Mouse (Mus musculus): ENCODE data around the gene CT030661.1. TPM values are rescaled to one million over a fixed set of nuclear protein-coding genes. Genes with fewer than 3 reads are reported as not detected.
"Not testable (repeated sequence)": the region's sequence is repeated elsewhere in the genome, so short reads cannot be mapped to it uniquely, and the experiment has no call there.

The CT030661.1 gene
- 11.3 and 13.6 TPM in 2 replicates for polyA plus RNA-seq (2016; fragmentation: Nextera tagmentation; extraction: Ambion mirVana)

DNA sequence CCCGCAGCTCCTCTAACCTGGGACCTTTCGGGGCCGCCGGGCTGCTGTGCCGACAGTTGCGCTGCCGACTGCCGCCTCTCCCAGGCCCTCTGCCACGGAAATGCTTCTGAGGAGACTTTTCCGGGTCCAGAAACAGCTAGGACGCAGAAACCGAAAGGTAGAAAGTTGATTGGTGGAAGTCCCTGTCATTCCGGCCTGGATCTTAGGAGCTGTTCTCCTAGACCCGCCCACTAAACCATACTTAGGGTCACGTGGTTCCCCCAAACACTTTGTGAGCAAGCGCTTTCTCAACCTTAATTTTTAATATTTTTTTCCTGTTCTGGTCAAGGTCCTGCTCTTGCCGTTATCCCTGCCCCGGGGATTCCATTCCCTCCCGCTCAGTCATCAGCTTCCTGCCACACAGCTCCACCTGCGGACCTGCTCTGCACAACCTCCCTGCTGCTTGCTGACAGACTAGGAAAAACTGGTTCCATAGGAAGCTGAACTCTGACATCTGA lies at the start of gene CT030661.1:
TSS of gene CT030661.1 (minus strand) at position 108 of the 497 bp plus-strand sequence.
- Histone ChIP-seq H3K4me3 (peak within 1 kb of the TSS; percentile 62), H3K27ac (replicated peaks) (peak within 1 kb of the TSS; percentile 75), H3K9ac (replicated peaks) (peak within 1 kb of the TSS; percentile 64), H3K4me2 (replicated peaks) (peak within 1 kb of the TSS; percentile 52)
- H3K36me3 ChIP-seq, H3K9me3 ChIP-seq, H3K4me1 ChIP-seq, H3K27me3 ChIP-seq: not testable (repeated sequence)
- WGBS = under 1% methylated on average over 20 of the region's 20 CpGs
- peak; percentile 99 for ATAC-seq (ENCODE audit: low FRiP score, low read depth)

DNA sequence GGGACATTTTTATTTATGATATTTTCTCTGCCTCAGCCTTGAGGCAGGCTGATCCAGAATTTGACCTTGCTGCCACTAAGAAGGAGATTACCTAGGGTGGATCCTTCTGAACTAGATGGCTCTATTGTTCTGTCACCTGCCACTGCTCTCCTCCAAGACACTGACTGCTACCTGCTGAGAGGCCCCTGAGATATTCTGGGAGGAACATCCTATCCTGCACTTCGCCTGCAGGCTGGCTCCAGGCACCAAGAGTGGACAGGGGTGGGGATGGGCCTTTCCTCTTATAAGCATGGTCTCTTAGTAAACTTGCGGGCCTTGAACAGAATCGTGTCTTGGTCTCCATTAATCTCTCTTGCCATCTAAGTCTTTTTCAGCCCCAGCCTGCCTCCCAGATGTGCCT lies 49.3 kb upstream of the CT030661.1 start:
- WGBS = 96% methylated on average over 3 of the region's 3 CpGs
- H3K27ac ChIP-seq (replicated peaks) = no peak overlapping the region
- peaks cover 15% of the 10 kb centered on the region; the same call in 1 of the 2 replicates for H3K9me3 ChIP-seq
- no peak overlapping the region for H3K9ac ChIP-seq (replicated peaks)
- no peak overlapping the region for H3K4me3 ChIP-seq
- ATAC-seq (ENCODE audit: low FRiP score, low read depth) = no peak
- no peak overlapping the region for H3K4me2 ChIP-seq (replicated peaks)
- H3K27me3 ChIP-seq = no peaks in the 10 kb centered on the region
- H3K4me1 ChIP-seq = peaks cover 14% of the 10 kb centered on the region
- H3K36me3 ChIP-seq = peaks cover 15% of the 10 kb centered on the region

DNA sequence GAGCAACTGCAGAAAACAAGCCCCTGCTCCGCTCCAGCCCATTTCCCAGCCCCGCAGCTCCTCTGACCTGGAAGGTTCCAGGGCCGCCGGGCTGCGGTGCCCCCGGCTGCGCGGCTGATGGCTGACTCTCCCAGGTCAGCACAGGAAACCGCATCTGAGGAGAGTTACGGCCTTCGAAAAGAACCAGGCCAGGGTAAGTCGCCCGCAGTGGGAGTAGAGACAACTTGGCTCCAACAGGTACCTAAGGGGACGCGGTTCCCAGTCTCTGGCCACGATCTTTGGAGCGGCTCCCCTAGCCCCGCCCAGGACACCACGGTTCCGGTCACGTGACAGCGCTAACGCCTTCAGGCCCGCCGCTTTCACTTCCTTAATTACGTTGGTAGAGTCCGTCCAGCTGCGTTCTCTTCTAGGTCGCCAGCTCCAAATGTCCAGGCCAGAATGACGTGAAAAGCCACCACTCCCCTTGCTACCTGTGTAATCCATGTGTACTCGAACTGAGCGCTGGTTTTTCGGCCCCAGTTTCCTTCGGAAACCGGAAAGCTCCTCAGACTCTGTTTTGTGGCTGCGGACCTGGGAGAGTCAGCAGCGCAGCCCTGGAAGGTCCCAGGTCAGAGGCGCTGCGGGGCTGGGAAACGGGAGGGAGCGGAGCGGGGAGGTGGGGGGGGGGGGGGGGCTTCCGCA lies 46.6 kb upstream of the CT030661.1 start, which contains the start of the genes Zfp944 and Zfp758:
TSS of gene Zfp944 (minus strand) at position 300 of the 681 bp plus-strand sequence.
TSS of gene Zfp758 (plus strand) at position 353 of the 681 bp plus-strand sequence.
- peaks cover 14% of the 10 kb centered on the region for H3K4me1 ChIP-seq
- peak; percentile 99 for ATAC-seq (ENCODE audit: low FRiP score, low read depth)
- under 1% methylated on average over 29 of the region's 43 CpGs for WGBS
- peak within 1 kb of the TSS; percentile 59 for H3K4me2 ChIP-seq (replicated peaks)
- peak within 1 kb of the TSS; percentile 66 for H3K9ac ChIP-seq (replicated peaks)
- H3K27me3 ChIP-seq = not testable (repeated sequence)
- peak within 1 kb of the TSS; percentile 79 for H3K27ac ChIP-seq (replicated peaks)
- H3K9me3 ChIP-seq = peaks cover 10% of the 10 kb centered on the region; the same call in 1 of the 2 replicates
- peaks cover 21% of the 10 kb centered on the region for H3K36me3 ChIP-seq
- peak within 1 kb of the TSS; percentile 59 for H3K4me3 ChIP-seq

DNA sequence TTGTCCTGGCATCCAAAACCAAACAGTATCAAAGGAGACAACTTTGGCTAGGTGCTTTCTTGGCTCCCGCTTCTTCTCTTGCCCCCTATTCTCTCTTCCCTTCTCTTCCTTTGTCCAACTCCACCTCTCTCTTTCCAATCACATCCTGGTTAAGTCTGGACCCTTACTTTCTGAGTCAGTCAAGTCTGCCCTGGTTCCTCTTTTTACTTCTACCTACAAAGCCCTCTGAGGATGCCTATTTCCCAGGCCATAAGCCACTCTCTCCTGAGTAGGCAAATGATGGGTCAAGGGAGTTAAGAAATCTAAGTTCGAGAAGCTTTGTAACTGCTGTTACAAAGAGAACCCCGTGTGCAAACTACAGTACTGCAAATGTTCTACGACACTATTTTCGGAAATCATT lies 45.9 kb upstream of the CT030661.1 start:
- Histone ChIP-seq H3K9me3 (peaks cover 10% of the 10 kb centered on the region; the same call in 1 of the 2 replicates), H3K4me1 (peaks cover 14% of the 10 kb centered on the region), H3K27ac (replicated peaks) (no peak overlapping the region), H3K27me3 (no peaks in the 10 kb centered on the region), H3K36me3 (peaks cover 24% of the 10 kb centered on the region), H3K4me3 (peak overlapping the region; percentile 59), H3K9ac (replicated peaks) (peak overlapping the region; percentile 59; the same call in 1 of the 2 replicates), H3K4me2 (replicated peaks) (peak overlapping the region; percentile 59)
- no peak for ATAC-seq (ENCODE audit: low FRiP score, low read depth)
- 36% methylated on average over 5 of the region's 5 CpGs for WGBS

GRCm38 (mm10) chr17:22352794-22353193 lies 38.2 kb upstream of the CT030661.1 start:
- H3K27me3 ChIP-seq = no peaks in the 10 kb centered on the region
- no peak overlapping the region for H3K27ac ChIP-seq (replicated peaks)
- no peak overlapping the region for H3K9ac ChIP-seq (replicated peaks)
- H3K36me3 ChIP-seq = peaks cover 25% of the 10 kb centered on the region
- H3K4me2 ChIP-seq (replicated peaks) = no peak overlapping the region
- no peaks in the 10 kb centered on the region for H3K9me3 ChIP-seq
- ATAC-seq (ENCODE audit: low FRiP score, low read depth) = no peak
- H3K4me1 ChIP-seq = no peaks in the 10 kb centered on the region
- H3K4me3 ChIP-seq = no peak overlapping the region

GRCm38 (mm10) chr17:22315247-22315646 lies 610 bp upstream of the CT030661.1 start:
- not testable (repeated sequence) for H3K27me3 ChIP-seq; H3K36me3 ChIP-seq; H3K9me3 ChIP-seq; H3K27ac ChIP-seq (replicated peaks); ATAC-seq (ENCODE audit: low FRiP score, low read depth); H3K4me1 ChIP-seq
- 12% methylated on average over 2 of the region's 2 CpGs for WGBS
- Histone ChIP-seq H3K4me3 (peak overlapping the region; percentile 62), H3K9ac (replicated peaks) (peak overlapping the region; percentile 64), H3K4me2 (replicated peaks) (peak overlapping the region; percentile 52)

DNA sequence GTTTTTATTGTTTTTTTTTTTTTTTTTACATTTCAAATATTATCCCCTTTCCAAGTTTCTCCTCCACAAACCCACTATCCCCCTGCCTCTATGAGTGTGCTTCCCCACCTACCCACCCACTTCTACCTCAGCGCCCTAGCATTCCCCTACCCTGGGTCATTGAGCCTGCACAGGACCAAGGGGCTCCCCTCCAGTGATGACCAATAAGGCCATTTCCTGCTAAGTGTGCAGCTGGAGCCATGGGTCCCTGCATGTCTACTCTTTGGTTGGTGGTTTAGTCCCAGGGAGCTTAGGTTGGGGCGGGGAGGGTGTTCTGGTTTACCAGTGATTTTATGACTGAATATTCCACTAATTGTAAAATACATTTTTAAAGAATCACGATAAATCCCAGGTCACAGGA lies 418 bp downstream of the CT030661.1 start:
- H3K27me3 ChIP-seq, H3K4me1 ChIP-seq, H3K9me3 ChIP-seq, H3K36me3 ChIP-seq: not testable (repeated sequence)
- H3K4me2 ChIP-seq (replicated peaks) = peak overlapping the region; percentile 52
- peak overlapping the region; percentile 64 for H3K9ac ChIP-seq (replicated peaks)
- H3K4me3 ChIP-seq = peak overlapping the region; percentile 62
- H3K27ac ChIP-seq (replicated peaks) = peak overlapping the region; percentile 75
- 0% methylated on average over 3 of the region's 3 CpGs for WGBS
- peak; percentile 76 for ATAC-seq (ENCODE audit: low FRiP score, low read depth)

Other genes with a start within 250 kb of the CT030661.1 start
- 1.7 and 2.1 TPM in 2 replicates for gene Zfp947, start 148.6 kb downstream of the CT030661.1 start, polyA plus RNA-seq (2016; fragmentation: Nextera tagmentation; extraction: Ambion mirVana)
- gene Zfp994, start 89.2 kb downstream of the CT030661.1 start, polyA plus RNA-seq (2016; fragmentation: Nextera tagmentation; extraction: Ambion mirVana) = 3.6 and 4.2 TPM in 2 replicates
- gene Zfp944, start 46.6 kb upstream of the CT030661.1 start, polyA plus RNA-seq (2016; fragmentation: Nextera tagmentation; extraction: Ambion mirVana) = 15.2 and 16.5 TPM in 2 replicates
- gene Zfp758, start 46.6 kb upstream of the CT030661.1 start, polyA plus RNA-seq (2016; fragmentation: Nextera tagmentation; extraction: Ambion mirVana) = 12.6 and 13.9 TPM in 2 replicates
- 32.8 and 39.5 TPM in 2 replicates for gene Zfp946, start 109.4 kb upstream of the CT030661.1 start, polyA plus RNA-seq (2016; fragmentation: Nextera tagmentation; extraction: Ambion mirVana)

Data from midbrain, embryonic 12.5 days (tissue).